Mouse (Mus musculus) thymus, adult 2 months (tissue): Measurements from ENCODE around the gene Adra1d.

Experiments
- CTCF ChIP-seq: fragments of 200-500 bp; IDR thresholded peaks from 2 replicates; pipeline ENCODE4 v1.5.1; 2012; ENCODE audit warnings: mild to moderate bottlenecking, control low read depth, low read length, moderate library complexity, borderline replicate concordance; ENCODE audit not compliant: control insufficient read depth, poor library complexity, insufficient read depth; ENCODE audit errors: extremely low read depth
- POLR2A ChIP-seq: fragments of 200-500 bp; IDR thresholded peaks from 2 replicates; pipeline ENCODE4 v1.6.1; 2012; ENCODE audit warnings: mild to moderate bottlenecking, low read length, control low read depth, moderate library complexity; ENCODE audit not compliant: control insufficient read depth, poor library complexity, insufficient read depth; ENCODE audit errors: extremely low read depth

DNA sequence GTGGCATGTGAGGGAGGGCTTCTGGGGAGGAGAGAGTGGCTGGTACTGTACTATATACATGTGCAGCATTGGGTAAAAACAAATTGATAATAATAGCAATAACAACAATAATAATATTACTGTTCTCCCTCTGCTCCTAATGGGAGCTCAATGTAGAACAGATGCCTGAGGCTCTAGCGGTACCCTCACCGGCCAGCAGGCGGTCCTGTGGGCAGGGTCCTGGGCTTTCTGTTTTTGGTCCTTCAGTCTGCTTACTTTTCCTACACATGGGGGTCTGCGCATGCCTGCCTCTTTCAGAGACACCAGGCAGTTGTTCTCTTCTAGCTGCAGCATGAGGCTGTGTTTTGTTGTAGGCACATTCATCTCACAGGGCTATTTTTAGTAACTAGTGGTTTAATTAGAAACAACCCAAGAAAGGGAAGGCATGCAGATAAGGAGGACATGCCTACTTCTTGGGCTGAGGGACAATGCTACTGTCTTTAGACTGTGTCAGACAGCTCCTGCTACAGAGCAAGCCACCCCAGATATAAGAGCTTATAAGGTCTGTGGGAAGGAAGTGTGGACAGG is 47.9 kb downstream of the Adra1d start:
- no peak for TF ChIP-seq POLR2A
- no peak for TF ChIP-seq CTCF
